Mouse (Mus musculus) ES-E14 (cell line): ENCODE data around the gene Osr1. TPM values are rescaled to one million over a fixed set of nuclear protein-coding genes. Genes with fewer than 3 reads are reported as not detected.

Experiments used
- DNase-seq: peaks from one replicate; pipeline ENCODE4 v3.0.0-alpha.2; 2013; ENCODE audit warnings: low read depth, low spot score
- H3K27ac ChIP-seq: 2 replicates; pipeline ENCODE4 v1.5.1; 2012; ENCODE audit warnings: low read depth, mild to moderate bottlenecking, low read length, moderate library complexity, mixed read lengths; ENCODE audit not compliant: poor library complexity, insufficient read depth, severe bottlenecking
- H3K36me3 ChIP-seq: 2 replicates; pipeline ENCODE4 v1.6.1; 2012; ENCODE audit warnings: mild to moderate bottlenecking, low read length, moderate library complexity, mixed read lengths; ENCODE audit not compliant: control insufficient read depth, poor library complexity, insufficient read depth, severe bottlenecking
- H3K4me1 ChIP-seq, 2 experiments: fragments of 150-350 bp in 1 of 2; sonication (generic) in 1 of 2; 2 replicates each; pipeline ENCODE4 v1.6.1; 2012; ENCODE audit warnings: low read length in 2 of 2, mild to moderate bottlenecking in 1 of 2, mixed read lengths in 1 of 2; ENCODE audit not compliant: control insufficient read depth in 2 of 2, insufficient read depth in 2 of 2, poor library complexity in 1 of 2
- H3K4me3 ChIP-seq, 2 experiments: fragments of 150-350 bp in 1 of 2; sonication (generic) in 1 of 2; 2 replicates each; pipeline ENCODE4 v1.5.1; 2012; ENCODE audit warnings: low read length in 2 of 2, low read depth in 1 of 2, mild to moderate bottlenecking in 1 of 2, mixed read lengths in 1 of 2; ENCODE audit not compliant: insufficient read depth in 1 of 2, poor library complexity in 1 of 2, severe bottlenecking in 1 of 2
- H3K9ac ChIP-seq: 2 replicates; pipeline ENCODE4 v1.6.1; 2012; ENCODE audit warnings: low read depth, mild to moderate bottlenecking, low read length, mixed read lengths; ENCODE audit not compliant: poor library complexity, insufficient read depth, severe bottlenecking
- H3K9me3 ChIP-seq: fragments of 150-350 bp; sonication (generic); 2 replicates; pipeline ENCODE4 v1.6.1; 2012; ENCODE audit warnings: low read depth, mild to moderate bottlenecking, low read length; ENCODE audit not compliant: control insufficient read depth, insufficient read depth
- CHD2 ChIP-seq: IDR thresholded peaks from 2 replicates; pipeline ENCODE4 v1.6.1; 2014; ENCODE audit warnings: mild to moderate bottlenecking, low read depth, low read length, inconsistent platforms
- HCFC1 ChIP-seq: IDR thresholded peaks from 2 replicates; pipeline ENCODE4 v1.6.1; 2012; ENCODE audit warnings: low read length, inconsistent platforms, borderline replicate concordance; ENCODE audit not compliant: insufficient read depth
- MAFK ChIP-seq: IDR thresholded peaks from 2 replicates; pipeline ENCODE4 v1.6.1; 2014; ENCODE audit warnings: mild to moderate bottlenecking, low read depth, low read length, inconsistent platforms; ENCODE audit not compliant: insufficient read depth
- ZC3H11A ChIP-seq: IDR thresholded peaks from 2 replicates; pipeline ENCODE4 v1.6.1; 2012; ENCODE audit warnings: low read depth, mild to moderate bottlenecking, inconsistent platforms, low read length, borderline replicate concordance
- ZNF384 ChIP-seq: IDR thresholded peaks from 2 replicates; pipeline ENCODE4 v1.6.1; 2012; ENCODE audit warnings: low read depth, low read length, inconsistent platforms
- in situ Hi-C, 2 experiments: fragments of 600-800 bp; cut with MboI; formaldehyde crosslinking; loops; one replicate each; pipeline ENCODE4 v1.15.1; 2025; ENCODE audit warnings: low sequenced_read_pairs in 2 of 2, inconsistent platforms in 1 of 2; ENCODE audit not compliant: unreplicated experiment in 2 of 2
- total RNA-seq: library from RNA; depleted of rRNA; stranded (reverse); fragments of 300-350 nt; gene quantifications from 2 replicates; pipeline ENCODE4 v1.2.3, GENCODE M21; 2012

Gene Osr1
- total RNA-seq, 1 experiment = 0.09 TPM

GRCm38 (mm10) chr12:9582248-9582995, 12.5 kb downstream of the Osr1 start:
- Histone ChIP-seq H3K36me3 (no peaks in the 10 kb centered on the region), H3K4me1 (peaks cover 0 to 4% of the 10 kb centered on the region in 2 experiments; a peak in 1 of 4 replicates), H3K9ac (no peak overlapping the region), H3K4me3 (no peak overlapping the region), H3K9me3 (no peaks in the 10 kb centered on the region), H3K27ac (no peak overlapping the region)
- no peak for TF ChIP-seq HCFC1
- no peak for TF ChIP-seq ZNF384
- no peak for TF ChIP-seq MAFK
- no peak for TF ChIP-seq CHD2
- TF ChIP-seq ZC3H11A = no peak
- no peak for DNase-seq
- in situ Hi-C loops = loop anchor here (10.0 to 25.0 kb wide), 4 partner anchors 158 to 1580 kb away; partner anchors contain the start of gene Kcns3 (in 1 of the 2)

- in situ Hi-C loops = loop anchor here (10.0 to 25.0 kb wide), 4 partner anchors 159 to 1579 kb away; partner anchors contain the start of gene Kcns3 (in 1 of the 2)
- no peaks in the 10 kb centered on the region for H3K9me3 ChIP-seq
- TF ChIP-seq CHD2 = no peak
- TF ChIP-seq ZC3H11A = no peak
- TF ChIP-seq MAFK = no peak
- no peak for TF ChIP-seq ZNF384
- TF ChIP-seq HCFC1 = no peak
- H3K9ac ChIP-seq = no peak overlapping the region
- no peaks in the 10 kb centered on the region for H3K36me3 ChIP-seq
- no peak for DNase-seq
- no peak overlapping the region for H3K4me3 ChIP-seq
- no peak overlapping the region for H3K27ac ChIP-seq
- H3K4me1 ChIP-seq = peaks cover 0 to 4% of the 10 kb centered on the region in 2 experiments; a peak in 1 of 4 replicates
Measured at GRCm38 (mm10) chr12:9583380-9583779, 13.5 kb downstream of the Osr1 start.

- in situ Hi-C loops = loop anchor here (10.0 to 25.0 kb wide), 4 partner anchors 160 to 1578 kb away; partner anchors contain the start of gene Kcns3 (in 1 of the 2)
- Histone ChIP-seq H3K9ac (peak overlapping the region; percentile 18; the same call in 1 of the 2 replicates), H3K36me3 (no peaks in the 10 kb centered on the region), H3K4me3 (peak overlapping the region; percentile 49 to 63), H3K9me3 (no peaks in the 10 kb centered on the region), H3K4me1 (no peaks in the 10 kb centered on the region; a peak in 1 of 4 replicates), H3K27ac (no peak overlapping the region)
- TF ChIP-seq ZC3H11A (no peak), CHD2 (no peak), ZNF384 (no peak), MAFK (no peak), HCFC1 (no peak)
- no peak for DNase-seq
Measured at GRCm38 (mm10) chr12:9584366-9585084, 14.6 kb downstream of the Osr1 start.

- in situ Hi-C loops = loop anchor here (10.0 to 25.0 kb wide), 4 partner anchors 160 to 1577 kb away; partner anchors contain the start of gene Kcns3 (in 1 of the 2)
- Histone ChIP-seq H3K9me3 (no peaks in the 10 kb centered on the region), H3K9ac (peak overlapping the region; percentile 18; the same call in 1 of the 2 replicates), H3K4me3 (peak overlapping the region; percentile 49 to 63), H3K27ac (no peak overlapping the region), H3K4me1 (no peaks in the 10 kb centered on the region; a peak in 1 of 4 replicates), H3K36me3 (no peaks in the 10 kb centered on the region)
- no peak for DNase-seq
- TF ChIP-seq HCFC1 (no peak), MAFK (no peak), ZC3H11A (no peak), ZNF384 (no peak), CHD2 (no peak)
Measured at GRCm38 (mm10) chr12:9585085-9585453, 15.2 kb downstream of the Osr1 start.
